Mouse (Mus musculus) liver, adult 2 months (tissue): ENCODE results near the gene Card11. TPM values are rescaled to one million over a fixed set of nuclear protein-coding genes. Genes with fewer than 3 reads are reported as not detected.

Source experiments
- DNase-seq: peaks from one replicate; pipeline ENCODE4 v3.0.0-alpha.2; 2011; ENCODE audit warnings: low read depth, low spot score; ENCODE audit errors: extremely low read depth
- H3K27ac ChIP-seq: fragments of 200-500 bp; replicated peaks from 2 replicates; pipeline ENCODE4 v1.5.1; 2012; ENCODE audit warnings: low read depth, mild to moderate bottlenecking, control low read depth, inconsistent platforms, low read length; ENCODE audit not compliant: insufficient read depth
- H3K27me3 ChIP-seq: fragments of 200-500 bp; 2 replicates; pipeline ENCODE4 v1.6.1; 2012; ENCODE audit warnings: mild to moderate bottlenecking, moderate library complexity, low read length, inconsistent platforms; ENCODE audit not compliant: control insufficient read depth, insufficient read depth
- H3K36me3 ChIP-seq: fragments of 200-500 bp; 2 replicates; pipeline ENCODE4 v1.6.1; 2012; ENCODE audit warnings: low read length, inconsistent platforms; ENCODE audit not compliant: control insufficient read depth, insufficient read depth
- H3K4me1 ChIP-seq: fragments of 200-500 bp; 2 replicates; pipeline ENCODE4 v1.6.1; 2011; ENCODE audit warnings: low read length; ENCODE audit not compliant: control insufficient read depth, insufficient read depth
- H3K4me3 ChIP-seq: fragments of 200-500 bp; 2 replicates; pipeline ENCODE4 v1.5.1; 2011; ENCODE audit warnings: low read depth, mild to moderate bottlenecking, control low read depth, low read length, moderate library complexity; ENCODE audit not compliant: insufficient read depth
- H3K79me2 ChIP-seq: fragments of 200-500 bp; 2 replicates; pipeline ENCODE4 v1.6.1; 2012; ENCODE audit warnings: inconsistent platforms, mild to moderate bottlenecking, low read length, moderate library complexity; ENCODE audit not compliant: control insufficient read depth, insufficient read depth
- H3K9ac ChIP-seq: fragments of 200-500 bp; 2 replicates; pipeline ENCODE4 v1.6.1; 2012; ENCODE audit warnings: low read depth, mild to moderate bottlenecking, control low read depth, inconsistent platforms, low read length
- CTCF ChIP-seq: fragments of 200-500 bp; IDR thresholded peaks from 2 replicates; pipeline ENCODE4 v1.5.1; 2011; ENCODE audit warnings: low read depth, low read length, control low read depth
- POLR2A ChIP-seq: fragments of 200-500 bp; IDR thresholded peaks from 2 replicates; pipeline ENCODE4 v1.6.1; 2011; ENCODE audit warnings: low read length, control low read depth; ENCODE audit not compliant: insufficient read depth; ENCODE audit errors: extremely low read depth
- WGBS: fragments of 180-500 bp; shearing (Covaris S2); methylation state at CpG from one replicate; pipeline ENCODE4 v1.1.7; 2018; 5-methylcytosine and 5-hydroxymethylcytosine counted together
- polyA plus RNA-seq: library from polyadenylated mRNA; depleted of rRNA; stranded (reverse); fragments of >200 nt; gene quantifications from 2 replicates; pipeline ENCODE4 v1.2.3, GENCODE M21; 2012; rRNA removed
- total RNA-seq: library from RNA; depleted of rRNA; stranded (reverse); fragments of >200 nt; gene quantifications from 2 replicates; pipeline ENCODE4 v1.2.3, GENCODE M21; 2014; rRNA removed

Gene Card11
- total and polyA plus RNA-seq, 2 experiments: 0.09 to 0.71 TPM

GRCm38 (mm10) chr5:140826118-140826517, 174.3 kb downstream of the Card11 start:
- TF ChIP-seq CTCF: no peak
- no peak for TF ChIP-seq POLR2A
- Histone ChIP-seq H3K36me3 (peaks cover 2% of the 10 kb centered on the region; the same call in 1 of the 2 replicates), H3K27me3 (no peaks in the 10 kb centered on the region), H3K4me1 (peaks cover 49% of the 10 kb centered on the region), H3K27ac (peak overlapping the region; percentile 88), H3K9ac (0 out of 2 replicates have a peak overlapping the region, but pooled peaks have one; percentile 2), H3K4me3 (no peak overlapping the region), H3K79me2 (peaks cover 45% of the 10 kb centered on the region; the same call in 1 of the 2 replicates)
- DNase-seq: no peak
- WGBS: 40% methylated on average over 1 of the region's 1 CpGs

- Histone ChIP-seq H3K27me3 (no peaks in the 10 kb centered on the region), H3K4me3 (no peak overlapping the region), H3K4me1 (peaks cover 54% of the 10 kb centered on the region), H3K9ac (no peak overlapping the region; the same call in 1 of the 2 replicates), H3K27ac (peak overlapping the region; percentile 97), H3K79me2 (peaks cover 51% of the 10 kb centered on the region; the same call in 1 of the 2 replicates), H3K36me3 (peaks cover 2% of the 10 kb centered on the region; the same call in 1 of the 2 replicates)
- no peak for DNase-seq
- TF ChIP-seq CTCF (no peak), POLR2A (no peak)
- 62% methylated on average over 7 of the region's 7 CpGs for WGBS
Measured at GRCm38 (mm10) chr5:140824126-140824525, 176.3 kb downstream of the Card11 start.

GRCm38 (mm10) chr5:140823386-140823785, 177.0 kb downstream of the Card11 start:
- H3K27ac ChIP-seq: peak overlapping the region; percentile 73
- peaks cover 2% of the 10 kb centered on the region; the same call in 1 of the 2 replicates for H3K36me3 ChIP-seq
- peaks cover 54% of the 10 kb centered on the region; the same call in 1 of the 2 replicates for H3K79me2 ChIP-seq
- 42% methylated on average over 2 of the region's 2 CpGs for whole genome bisulfite sequencing
- H3K9ac ChIP-seq: peak overlapping the region; percentile 61
- no peak for TF ChIP-seq POLR2A
- peaks cover 54% of the 10 kb centered on the region for H3K4me1 ChIP-seq
- DNase-seq: peak; percentile 98
- H3K4me3 ChIP-seq: no peak overlapping the region
- H3K27me3 ChIP-seq: no peaks in the 10 kb centered on the region

Other genes starting within 250 kb of the Card11 start
- 43.1 and 56.9 TPM in 2 replicates for gene Gna12, start 170.2 kb downstream of the Card11 start, total RNA-seq
- gene Gna12, start 170.2 kb downstream of the Card11 start, polyA plus RNA-seq: 85.1 and 88.2 TPM in 2 replicates
- gene Sdk1, start 240.9 kb upstream of the Card11 start, total RNA-seq: 0.18 and 1.5 TPM in 2 replicates
- 0.21 and 0.27 TPM in 2 replicates for gene Sdk1, start 240.9 kb upstream of the Card11 start, polyA plus RNA-seq